ENCODE assay signal across 34 mouse cellular contexts in the genomic region with DNA sequence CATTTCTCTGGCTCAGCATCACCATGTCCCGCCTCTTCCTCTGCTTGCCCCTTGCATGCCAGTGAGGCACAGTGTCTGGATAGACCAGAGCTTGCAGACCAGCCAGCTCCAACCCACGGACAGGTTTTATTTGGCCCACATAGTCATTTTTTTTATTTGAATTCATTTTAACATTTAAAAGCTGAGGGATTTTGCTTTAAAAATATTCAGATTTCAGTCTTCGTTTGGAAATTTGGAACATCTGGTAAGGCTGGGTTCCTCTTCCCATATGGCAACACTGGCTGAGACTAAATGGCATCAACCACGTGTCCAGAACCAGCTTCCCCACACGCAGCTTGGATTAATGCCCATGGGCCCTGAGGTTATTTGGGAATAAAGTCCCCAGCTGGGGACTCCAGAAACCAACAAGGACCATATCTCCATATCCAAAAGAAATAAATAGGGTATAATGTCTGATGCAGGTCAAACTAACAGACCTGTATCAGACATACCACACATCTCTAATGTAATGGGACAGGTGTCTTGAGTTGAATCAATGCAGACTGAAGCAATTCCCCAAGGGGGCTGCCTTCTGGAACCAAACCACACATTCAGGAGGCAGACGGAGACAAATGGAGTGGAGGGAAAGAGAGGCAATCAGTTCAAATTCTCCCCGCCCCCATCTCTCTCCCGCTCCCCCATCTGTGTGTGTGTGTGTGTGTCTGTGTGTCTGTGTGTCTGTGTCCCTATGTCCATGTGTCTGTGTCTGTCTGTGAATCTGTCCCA. TPM values are rescaled to one million over a fixed set of nuclear protein-coding genes. Genes with fewer than 3 reads are reported as not detected.
DNase-seq lines count a peak whose midpoint lies in the region; ATAC-seq and TF ChIP-seq lines count a peak whose summit lies in the region.
"Had no signal": no experiment of that assay in that cellular context is flagged by ENCODE, and none has a peak within 500 bp of the region (broad histone marks: within the 10 kb centered on the region; RNA-seq: fewer than 3 reads in every experiment).

No protein-coding gene starts in this region.

- no peak for TF ChIP-seq CTCF in forebrain, postnatal 0 days (IDR thresholded peaks at IDR 0.05; ENCODE audit: low read depth)
- TF ChIP-seq CTCF in layer of hippocampus, adult 2 months (conservative IDR thresholded peaks at IDR 0.05) = no peak

- H3K27me3 ChIP-seq in forebrain, embryonic 13.5 days = no peaks in the 10 kb centered on the region
- no peaks in the 10 kb centered on the region for H3K27me3 ChIP-seq in forebrain, postnatal 0 days (ENCODE audit: insufficient read depth, low read length)
- H3K27me3 ChIP-seq: forebrain, embryonic 12.5 days; midbrain, embryonic 12.5 days had no signal

- H3K27ac ChIP-seq in forebrain, embryonic 13.5 days = peak overlapping the region; percentile 51; the same call in 1 of the 2 replicates
- no peak overlapping the region for H3K27ac ChIP-seq in forebrain, postnatal 0 days (ENCODE audit: low read depth, low read length)
- peak overlapping the region; percentile 71 for H3K27ac ChIP-seq in layer of hippocampus, adult 2 months
- H3K27ac ChIP-seq: embryonic facial prominence, embryonic 10.5 days; embryonic facial prominence, embryonic 15.5 days; forebrain, embryonic 12.5 days; gastrocnemius, adult 2 months; heart, adult 2 months; hindbrain, embryonic 10.5 days; hindbrain, postnatal 0 days; kidney, postnatal 0 days; liver, embryonic 12.5 days; midbrain, embryonic 12.5 days had no signal

- peaks cover 31% of the 10 kb centered on the region for H3K4me1 ChIP-seq in forebrain, embryonic 13.5 days
- no peaks in the 10 kb centered on the region for H3K4me1 ChIP-seq in forebrain, postnatal 0 days (ENCODE audit: insufficient read depth)

- no peak overlapping the region for H3K9ac ChIP-seq in forebrain, embryonic 13.5 days
- no peak overlapping the region for H3K9ac ChIP-seq in forebrain, postnatal 0 days
- H3K9ac ChIP-seq: embryonic facial prominence, embryonic 15.5 days; forebrain, embryonic 12.5 days; liver, embryonic 12.5 days; liver, postnatal 0 days; midbrain, embryonic 12.5 days had no signal

- DNase-seq in forebrain, postnatal 0 days = no peak
- DNase-seq in layer of hippocampus, adult 2 months (ENCODE audit: low spot score in 2 of 2) = peak in 1 of 2 experiments; percentile 57
- DNase-seq in layer of hippocampus, postnatal 25 days (ENCODE audit: extremely low spot score in 1 of 2, low spot score in 1 of 2) = no peak
- DNase-seq in right cerebral cortex, adult 18-20 months = peak; percentile 66
- DNase-seq in right cerebral cortex, postnatal 14 days = no peak
- peak; percentile 81 for DNase-seq in telencephalon, adult 2 months (ENCODE audit: low read depth, low spot score)
- DNase-seq in kidney, postnatal 14 days = no peak
- DNase-seq: adrenal gland, postnatal 10 days; cerebellum, adult 2 months; cerebellum, postnatal 25 days; gastrocnemius, adult 2 months; gastrocnemius, postnatal 36 days; heart, adult 2 months; heart, postnatal 14 days; kidney, adult 8-10 months; liver, postnatal 0 days; lung, postnatal 36 days; spleen, adult 18-20 months; thymus, adult 18-20 months; thymus, postnatal 25 days had no signal

- WGBS in forebrain, embryonic 13.5 days = 73% methylated on average over 8 of the region's 8 CpGs
- 54% methylated on average over 8 of the region's 8 CpGs for WGBS in forebrain, postnatal 0 days

- H3K9me3 ChIP-seq in forebrain, embryonic 13.5 days (replicated peaks) = no peaks in the 10 kb centered on the region
- H3K9me3 ChIP-seq in forebrain, postnatal 0 days (ENCODE audit: low read length) = no peaks in the 10 kb centered on the region
- H3K9me3 ChIP-seq: embryonic facial prominence, embryonic 10.5 days; embryonic facial prominence, embryonic 15.5 days; forebrain, embryonic 12.5 days; hindbrain, embryonic 10.5 days; liver, embryonic 12.5 days; midbrain, embryonic 12.5 days had no signal

- H3K4me2 ChIP-seq in forebrain, embryonic 13.5 days = no peak overlapping the region
- no peak overlapping the region for H3K4me2 ChIP-seq in forebrain, postnatal 0 days (ENCODE audit: low read depth)
- H3K4me2 ChIP-seq: embryonic facial prominence, embryonic 15.5 days; forebrain, embryonic 12.5 days; liver, embryonic 12.5 days; midbrain, embryonic 12.5 days had no signal

- no peak for ATAC-seq in forebrain, embryonic 13.5 days
- ATAC-seq in forebrain, postnatal 0 days = no peak
- ATAC-seq: hindbrain, postnatal 0 days; intestine, embryonic 16.5 days; liver, embryonic 12.5 days; liver, postnatal 0 days; Patski had no signal

- H3K4me3 ChIP-seq in forebrain, embryonic 13.5 days = no peak overlapping the region
- no peak overlapping the region for H3K4me3 ChIP-seq in forebrain, postnatal 0 days (ENCODE audit: low read depth, low read length)
- no peak overlapping the region for H3K4me3 ChIP-seq in layer of hippocampus, adult 2 months
- H3K4me3 ChIP-seq: embryonic facial prominence, embryonic 10.5 days; embryonic facial prominence, embryonic 15.5 days; forebrain, embryonic 12.5 days; gastrocnemius, adult 2 months; heart, adult 2 months; hindbrain, embryonic 10.5 days; liver, embryonic 12.5 days; midbrain, embryonic 12.5 days; myocyte had no signal

- no peaks in the 10 kb centered on the region for H3K36me3 ChIP-seq in forebrain, embryonic 13.5 days (ENCODE audit: poor library complexity, severe bottlenecking)
- H3K36me3 ChIP-seq in forebrain, postnatal 0 days (ENCODE audit: insufficient read depth) = no peaks in the 10 kb centered on the region
- H3K36me3 ChIP-seq: embryonic facial prominence, embryonic 10.5 days; embryonic facial prominence, embryonic 15.5 days; forebrain, embryonic 12.5 days; hindbrain, embryonic 10.5 days; liver, embryonic 12.5 days; midbrain, embryonic 12.5 days had no signal

RNA-seq across cellular contexts. Expression of gene Ttyh1, which starts 2.0 kb away (rescaled TPM):
- 121 and 149 TPM in 2 replicates for polyA plus RNA-seq in forebrain, embryonic 13.5 days (2015; fragmentation: Nextera tagmentation; extraction: Ambion mirVana)
- total RNA-seq in forebrain, postnatal 0 days (2014; rRNA removed) = 180 and 204 TPM in 2 replicates
- polyA plus RNA-seq in forebrain, postnatal 0 days (2015; fragmentation: Nextera tagmentation; extraction: Ambion mirVana) = 90.0 and 160 TPM in 2 replicates
- total RNA-seq in layer of hippocampus, adult 2 months (2021) = 100 to 1,000 TPM; 526 to 562 TPM
- total RNA-seq in layer of hippocampus, postnatal 25 days (2021) = 100 to 1,000 TPM; 625 to 681 TPM
- total RNA-seq: megakaryocyte, adult 5-6 weeks had no signal

RNA-seq across cellular contexts. Expression of gene Leng8, which starts 19.6 kb away (rescaled TPM):
- polyA plus RNA-seq in forebrain, embryonic 13.5 days (2015; fragmentation: Nextera tagmentation; extraction: Ambion mirVana) = 61.3 and 71.1 TPM in 2 replicates
- total RNA-seq in forebrain, postnatal 0 days (2014; rRNA removed) = 124 and 174 TPM in 2 replicates
- polyA plus RNA-seq in forebrain, postnatal 0 days (2015; fragmentation: Nextera tagmentation; extraction: Ambion mirVana) = 20.5 and 35.8 TPM in 2 replicates
- 100 to 1,000 TPM; 189 to 218 TPM for total RNA-seq in layer of hippocampus, adult 2 months (2021)
- 100 to 1,000 TPM; 109 to 181 TPM for total RNA-seq in layer of hippocampus, postnatal 25 days (2021)

RNA-seq across cellular contexts. Expression of gene Leng9, which starts 32.9 kb away (rescaled TPM):
- polyA plus RNA-seq in forebrain, embryonic 13.5 days (2015; fragmentation: Nextera tagmentation; extraction: Ambion mirVana) = 3.5 and 3.9 TPM in 2 replicates
- total RNA-seq in forebrain, postnatal 0 days (2014; rRNA removed) = 5.1 and 5.5 TPM in 2 replicates
- polyA plus RNA-seq in forebrain, postnatal 0 days (2015; fragmentation: Nextera tagmentation; extraction: Ambion mirVana) = 4.4 and 4.8 TPM in 2 replicates
- 1 to 10 TPM; 5.6 to 6.6 TPM for total RNA-seq in layer of hippocampus, adult 2 months (2021)
- total RNA-seq in layer of hippocampus, postnatal 25 days (2021) = 1 to 10 TPM; 5.3 to 6.0 TPM

RNA-seq across cellular contexts. Expression of gene Cdc42ep5, which starts 47.4 kb away (rescaled TPM):
- 5.1 and 5.2 TPM in 2 replicates for polyA plus RNA-seq in forebrain, embryonic 13.5 days (2015; fragmentation: Nextera tagmentation; extraction: Ambion mirVana)
- total RNA-seq in forebrain, postnatal 0 days (2014; rRNA removed) = 3.5 and 4.0 TPM in 2 replicates
- polyA plus RNA-seq in forebrain, postnatal 0 days (2015; fragmentation: Nextera tagmentation; extraction: Ambion mirVana) = 6.7 and 6.9 TPM in 2 replicates
- total RNA-seq in layer of hippocampus, adult 2 months (2021) = 1 to 10 TPM; 1.1 to 1.7 TPM
- 1 to 10 TPM in 1 of 2 experiments, under 1 TPM in 1; 0.75 to 1.4 TPM for total RNA-seq in layer of hippocampus, postnatal 25 days (2021)
- total RNA-seq: megakaryocyte, adult 5-6 weeks; MEL had no signal

RNA-seq across cellular contexts. Expression of gene Lair1, which starts 54.2 kb away (rescaled TPM):
- polyA plus RNA-seq in forebrain, embryonic 13.5 days (2015; fragmentation: Nextera tagmentation; extraction: Ambion mirVana) = 1.9 and 2.5 TPM in 2 replicates
- total RNA-seq in forebrain, postnatal 0 days (2014; rRNA removed) = 2.0 and 3.2 TPM in 2 replicates
- 1.3 and 2.2 TPM in 2 replicates for polyA plus RNA-seq in forebrain, postnatal 0 days (2015; fragmentation: Nextera tagmentation; extraction: Ambion mirVana)
- total RNA-seq in layer of hippocampus, adult 2 months (2021) = 1 to 10 TPM; 5.2 to 7.1 TPM
- 1 to 10 TPM; 6.3 to 6.6 TPM for total RNA-seq in layer of hippocampus, postnatal 25 days (2021)
- polyA plus RNA-seq: myocyte had no signal

Comparison
In these comparisons a context has a peak if more than half of its experiments do, and no peak if none do; other contexts are left out.
1. DNase-seq: peak in right cerebral cortex, adult 18-20 months (single experiment) and telencephalon, adult 2 months (single experiment); none in forebrain, postnatal 0 days (single experiment), layer of hippocampus, postnatal 25 days (0 of 2), right cerebral cortex, postnatal 14 days (single experiment) and kidney, postnatal 14 days (single experiment).